Mouse (Mus musculus): ENCODE measurements around the gene Rcn1.

Rcn1 gene

DNA sequence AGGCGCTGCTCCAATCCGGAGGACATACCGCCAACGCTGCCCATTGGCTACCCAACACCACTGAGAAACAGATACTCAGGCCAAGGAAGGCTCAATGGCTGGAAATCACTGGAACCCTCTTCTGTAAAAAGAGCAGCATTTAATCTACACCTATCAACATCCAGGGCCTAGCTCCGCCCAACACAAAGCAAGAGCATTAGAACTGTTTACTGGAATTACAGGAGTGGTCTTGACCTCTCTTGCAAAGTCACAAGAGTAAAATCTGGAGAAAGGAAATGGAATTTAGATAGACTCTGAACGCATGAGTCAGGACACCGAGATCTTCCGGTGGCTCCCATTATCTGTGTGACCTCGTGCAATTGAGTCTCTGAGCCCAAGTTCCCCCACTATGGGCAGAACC is 3.1 kb downstream of the Rcn1 start:
- peak in 1 of 2 experiments; percentile 29 for DNase-seq (ENCODE audit: inconsistent age in 2 of 2, low spot score in 1 of 2)

DNA sequence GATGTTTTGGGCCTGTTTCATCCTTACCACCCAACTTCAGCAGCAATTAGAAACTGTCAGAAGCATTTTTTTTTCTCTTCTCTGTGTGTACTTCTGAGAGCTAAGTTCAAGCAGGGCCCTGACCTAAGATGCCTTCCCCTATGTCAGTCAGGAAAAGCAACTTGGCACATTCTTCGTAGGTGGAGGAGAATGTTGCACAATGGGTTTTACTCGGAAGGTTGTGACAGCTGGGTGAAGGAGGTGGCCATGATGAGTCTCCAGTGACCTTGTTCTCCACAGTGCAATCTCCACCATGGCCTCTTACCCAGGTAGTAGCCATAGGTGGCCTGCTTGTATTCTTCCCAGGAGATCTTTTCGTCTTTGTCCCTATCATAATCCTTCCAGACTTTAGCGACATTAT is 4.7 kb downstream of the Rcn1 start:
- peak in 1 of 2 experiments; percentile 79 for DNase-seq (ENCODE audit: inconsistent age in 2 of 2, low spot score in 1 of 2)

- peak in 1 of 2 experiments; percentile 79 for DNase-seq (ENCODE audit: inconsistent age in 2 of 2, low spot score in 1 of 2)
Measured at GRCm38 (mm10) chr2:105392514-105392913, 6.6 kb downstream of the Rcn1 start.

DNA sequence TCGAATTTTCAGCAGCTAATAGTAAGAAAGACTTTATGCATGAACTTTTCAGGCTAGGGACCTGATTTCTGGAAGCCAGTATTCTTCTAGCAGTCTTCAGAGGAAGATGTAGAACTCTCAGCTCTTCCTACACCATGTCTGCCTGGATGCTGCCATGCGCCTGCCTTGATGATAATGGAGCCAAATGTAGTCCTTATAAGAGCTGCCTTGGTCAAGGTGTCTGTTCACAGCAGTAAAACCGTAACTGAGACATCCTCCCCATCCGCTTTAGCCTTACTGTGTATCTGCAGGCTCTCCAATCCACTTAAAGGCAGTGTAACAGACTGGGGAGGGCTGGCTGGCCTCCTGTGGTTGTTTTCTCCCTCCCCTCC is 7.7 kb downstream of the Rcn1 start:
- no peak for DNase-seq (ENCODE audit: inconsistent age in 2 of 2, low spot score in 1 of 2)

GRCm38 (mm10) chr2:105390653-105391413 is 8.3 kb downstream of the Rcn1 start:
- no peak for DNase-seq (ENCODE audit: inconsistent age in 2 of 2, low spot score in 1 of 2)

DNA sequence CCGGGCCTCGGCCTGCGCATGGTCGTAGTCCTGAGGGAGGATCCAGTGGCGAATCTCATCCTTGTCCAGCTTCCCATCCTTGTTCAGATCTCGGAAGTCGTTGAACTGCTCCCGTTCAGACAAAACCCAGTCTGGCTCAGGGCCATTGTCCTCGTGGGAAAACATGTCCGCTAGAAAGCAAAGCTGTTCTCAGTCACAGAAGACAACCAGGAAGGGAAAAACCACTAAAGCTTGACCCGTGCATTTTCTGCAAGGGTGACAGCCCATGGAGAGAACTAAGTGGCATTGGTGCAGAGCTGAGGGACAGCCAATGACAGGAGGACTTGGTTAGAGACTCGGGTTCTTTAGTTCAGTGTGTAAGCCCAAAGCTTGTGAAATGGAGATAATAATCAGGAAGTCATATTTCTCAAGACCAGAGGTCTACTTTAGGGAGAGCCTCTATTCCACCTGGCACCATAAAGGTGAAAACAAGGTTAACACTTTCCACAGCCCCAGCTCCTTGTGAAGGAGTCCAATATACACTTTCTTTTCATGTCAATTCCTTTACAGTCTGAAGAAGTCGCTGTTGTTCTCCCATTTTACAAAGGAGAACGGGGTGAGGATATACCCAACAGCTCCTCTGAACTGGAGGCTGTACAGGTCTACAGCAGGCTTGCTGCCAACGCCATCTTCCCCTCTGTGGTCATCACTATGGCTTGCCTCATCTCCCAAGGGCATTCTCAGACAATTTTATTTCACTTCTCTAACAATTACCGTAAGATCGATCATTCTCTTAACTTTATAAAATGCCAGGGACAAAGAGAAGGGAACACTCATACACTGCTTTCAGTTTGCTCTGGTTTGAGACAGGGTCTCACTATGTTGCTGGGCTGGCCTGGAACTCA is 9.9 kb downstream of the Rcn1 start:
- peak in 1 of 2 experiments; percentile 76 for DNase-seq (ENCODE audit: inconsistent age in 2 of 2, low spot score in 1 of 2)

- DNase-seq (ENCODE audit: inconsistent age in 2 of 2, low spot score in 1 of 2) = no peak
Measured at GRCm38 (mm10) chr2:105386418-105386817, 12.7 kb downstream of the Rcn1 start.

GRCm38 (mm10) chr2:105384998-105385397 is 14.1 kb downstream of the Rcn1 start:
- peak in 1 of 2 experiments; percentile 52 for DNase-seq (ENCODE audit: inconsistent age in 2 of 2, low spot score in 1 of 2)

GRCm38 (mm10) chr2:105383063-105383462 is 16.1 kb downstream of the Rcn1 start:
- DNase-seq (ENCODE audit: inconsistent age in 2 of 2, low spot score in 1 of 2) = no peak

DNA sequence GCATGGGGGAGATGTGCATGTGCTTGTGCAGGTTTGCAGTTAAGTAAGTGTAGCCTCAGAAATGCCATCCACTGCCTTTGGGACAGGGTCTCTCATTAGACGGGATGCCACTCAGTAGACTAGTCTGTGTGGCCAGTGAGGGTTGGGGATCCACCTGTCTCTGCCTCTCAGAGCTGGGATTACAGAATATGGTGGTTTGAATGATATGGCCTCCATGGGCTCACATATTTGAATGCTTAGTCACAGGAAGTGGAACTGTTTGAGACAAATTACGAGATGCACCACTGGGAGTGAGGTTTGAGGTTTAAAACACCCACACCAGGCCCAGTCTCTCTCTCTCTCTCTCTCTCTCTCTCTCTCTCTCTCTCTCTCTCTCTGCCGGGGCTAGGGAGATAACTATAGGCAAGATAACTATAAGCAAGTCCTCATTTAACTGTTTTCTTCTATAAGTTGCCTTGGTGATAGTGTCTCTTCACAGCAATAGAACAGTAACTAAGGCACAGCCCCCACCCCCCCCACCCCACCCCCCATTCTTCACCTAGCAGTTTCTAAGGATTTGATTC is 18.3 kb downstream of the Rcn1 start:
- no peak for DNase-seq (ENCODE audit: inconsistent age in 2 of 2, low spot score in 1 of 2)

DNA sequence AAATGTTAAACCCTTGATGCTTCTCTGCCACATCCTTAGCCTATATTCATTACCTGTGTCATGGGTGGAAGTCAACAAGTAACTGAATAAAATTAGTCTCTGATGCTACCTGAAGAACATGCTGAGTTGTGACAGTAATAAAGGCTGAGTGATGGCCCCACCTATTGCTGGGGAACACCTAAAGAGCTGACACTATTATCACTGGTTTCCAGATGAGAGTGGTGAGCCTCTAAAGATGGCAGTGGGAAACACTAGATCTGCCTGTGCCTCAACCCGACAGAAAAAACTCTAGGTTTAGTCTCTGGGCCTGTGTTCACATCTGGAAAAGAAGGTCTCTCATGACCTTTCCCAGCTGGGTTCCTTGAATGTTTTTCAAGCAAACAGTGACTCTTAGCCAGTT is 19.4 kb downstream of the Rcn1 start:
- DNase-seq (ENCODE audit: inconsistent age in 2 of 2, low spot score in 1 of 2) = no peak

- DNase-seq (ENCODE audit: inconsistent age in 2 of 2, low spot score in 1 of 2) = peak in 1 of 2 experiments; percentile 33
Measured at GRCm38 (mm10) chr2:105375705-105376104, 23.4 kb downstream of the Rcn1 start.

DNA sequence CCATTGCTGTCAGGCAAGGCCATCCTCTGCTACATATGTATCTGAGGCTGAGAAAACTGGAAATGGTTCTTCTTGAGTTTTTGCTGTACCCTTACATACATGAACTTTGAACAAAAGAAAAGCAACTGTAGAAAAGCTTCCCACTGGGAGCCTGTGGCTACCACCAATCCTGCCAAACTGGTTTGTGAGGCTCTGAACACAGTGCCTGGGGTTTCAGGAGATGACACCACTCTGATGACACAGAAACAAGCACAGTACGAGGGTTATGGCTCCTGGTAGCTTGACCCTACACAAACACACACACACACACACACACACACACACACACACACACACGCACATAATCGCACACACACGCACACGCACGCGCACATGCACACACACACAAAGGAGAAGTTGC is 23.9 kb downstream of the Rcn1 start:
- no peak for DNase-seq (ENCODE audit: inconsistent age in 2 of 2, low spot score in 1 of 2)

- DNase-seq (ENCODE audit: inconsistent age in 2 of 2, low spot score in 1 of 2) = no peak
Measured at GRCm38 (mm10) chr2:105373658-105374057, 25.5 kb downstream of the Rcn1 start.

DNA sequence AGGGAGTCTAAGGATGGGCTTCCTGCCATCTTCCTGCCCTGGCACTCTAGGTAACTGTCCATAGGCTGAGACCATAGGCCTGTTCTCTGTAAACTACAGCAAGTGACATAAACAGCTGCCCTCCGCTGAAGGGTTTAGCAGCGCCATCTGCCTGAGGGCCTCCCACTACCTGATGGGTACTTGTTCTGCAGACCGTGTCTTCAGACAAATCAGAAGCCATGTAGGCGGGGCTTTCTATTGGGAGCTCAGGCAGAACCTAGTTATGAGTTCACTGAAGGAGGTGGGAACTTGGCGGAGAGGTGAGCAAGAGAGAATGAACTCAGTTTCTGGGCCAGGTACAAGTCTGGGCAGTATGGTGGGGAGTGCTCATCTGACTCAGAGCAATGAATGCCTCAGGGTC is 26.4 kb downstream of the Rcn1 start:
- DNase-seq (ENCODE audit: inconsistent age in 2 of 2, low spot score in 1 of 2) = no peak

DNA sequence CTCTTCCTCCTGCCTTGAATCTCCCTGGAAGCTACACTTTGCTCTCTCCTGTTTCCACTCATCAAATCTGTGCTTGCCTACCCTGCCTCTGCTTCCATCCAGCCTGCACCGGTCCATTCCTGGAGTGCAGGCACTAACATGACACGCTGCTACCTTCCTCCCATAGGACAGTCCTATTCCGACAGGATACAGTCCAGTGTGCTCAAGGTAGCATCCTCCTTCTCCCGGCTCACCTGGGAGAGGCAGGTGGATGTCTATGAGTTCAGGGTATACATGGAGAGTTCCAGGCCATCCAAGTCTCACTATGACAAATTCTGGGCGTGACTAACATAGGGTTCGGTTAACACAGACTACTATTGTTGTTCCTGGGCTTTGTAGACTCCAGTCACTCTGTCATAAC is 27.0 kb downstream of the Rcn1 start:
- no peak for DNase-seq (ENCODE audit: inconsistent age in 2 of 2, low spot score in 1 of 2)

DNA sequence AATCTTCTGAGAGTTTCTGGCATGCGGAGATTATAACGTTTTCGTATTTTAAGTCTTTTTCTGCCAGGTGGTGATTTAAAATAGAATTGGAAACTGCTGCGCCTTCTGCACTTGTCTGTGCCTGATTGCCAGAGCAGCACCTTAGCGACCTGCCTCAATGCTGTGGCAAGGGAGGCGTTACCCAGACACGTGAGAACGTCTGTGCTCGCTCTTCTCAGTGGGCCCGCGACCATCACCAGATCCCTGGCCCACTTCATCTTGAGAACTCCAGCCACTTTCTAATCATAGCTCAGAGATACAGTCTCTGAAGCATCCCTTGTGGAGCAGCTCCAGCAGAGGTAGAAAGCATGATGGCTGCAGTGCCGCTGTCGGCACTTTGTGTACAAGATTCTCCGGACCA is 28.4 kb downstream of the Rcn1 start:
- DNase-seq (ENCODE audit: inconsistent age in 2 of 2, low spot score in 1 of 2) = no peak

GRCm38 (mm10) chr2:105370240-105370639 is 28.9 kb downstream of the Rcn1 start:
- DNase-seq (ENCODE audit: inconsistent age in 2 of 2, low spot score in 1 of 2) = no peak

DNA sequence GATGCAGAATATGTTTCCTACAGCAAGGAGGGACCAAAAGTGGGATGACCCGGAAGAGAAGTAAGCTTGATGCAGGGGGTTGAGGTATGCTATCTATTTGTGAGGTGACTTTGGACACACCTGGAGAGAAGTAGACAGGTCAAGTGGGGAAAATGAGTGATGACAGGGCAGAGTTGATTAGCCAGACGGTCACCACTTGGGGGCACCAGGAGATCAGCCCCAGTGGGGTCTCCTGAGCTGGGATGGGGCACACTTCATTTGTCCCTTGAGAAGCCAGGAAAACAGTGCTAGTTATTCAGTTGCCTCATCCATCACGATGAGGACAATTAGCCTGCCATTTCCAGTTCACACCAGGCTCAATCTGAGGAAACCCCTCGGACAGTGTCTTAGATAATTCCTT is 31.5 kb downstream of the Rcn1 start:
- DNase-seq (ENCODE audit: inconsistent age in 2 of 2, low spot score in 1 of 2) = peak in 1 of 2 experiments; percentile 35

GRCm38 (mm10) chr2:105358040-105358439 is 41.1 kb downstream of the Rcn1 start:
- no peak for DNase-seq (ENCODE audit: inconsistent age in 2 of 2, low spot score in 1 of 2)

GRCm38 (mm10) chr2:105356791-105357190 is 42.3 kb downstream of the Rcn1 start:
- no peak for DNase-seq (ENCODE audit: inconsistent age in 2 of 2, low spot score in 1 of 2)

DNA sequence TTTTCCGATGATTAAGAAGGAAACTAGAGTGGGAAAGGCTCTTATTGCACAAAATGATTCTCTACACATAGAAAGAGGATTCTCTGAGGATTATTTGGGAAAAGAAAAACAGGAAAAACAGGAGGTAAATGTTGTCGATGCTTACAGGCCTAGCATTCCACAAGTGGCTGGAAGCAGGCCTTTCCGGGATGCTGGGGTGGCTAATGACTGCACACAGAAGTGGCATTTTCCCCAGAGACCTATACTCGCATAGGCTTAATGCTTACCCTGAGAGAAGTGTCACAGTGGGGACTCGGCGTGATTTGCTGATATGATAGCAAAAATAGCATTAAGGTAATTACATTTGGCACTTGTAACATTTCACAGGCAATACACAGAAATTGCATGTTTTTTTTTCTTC is 50.2 kb downstream of the Rcn1 start:
- DNase-seq (ENCODE audit: inconsistent age in 2 of 2, low spot score in 1 of 2) = no peak
